In genomic region chr12:9921591-9922198, GRCm38 (mm10) we compare ENCODE assay signal across 18 mouse cellular contexts.
DNase-seq lines count a peak whose midpoint lies in the region; ATAC-seq lines count a peak whose summit lies in the region.
"Had no signal": no experiment of that assay in that cellular context is flagged by ENCODE, and none has a peak within 500 bp of the region (broad histone marks: within the 10 kb centered on the region; RNA-seq: fewer than 3 reads in every experiment).

No protein-coding gene starts in this region.

- H3K36me3 ChIP-seq in heart, embryonic 10.5 days = no peaks in the 10 kb centered on the region
- no peaks in the 10 kb centered on the region for H3K36me3 ChIP-seq in hindbrain, embryonic 13.5 days
- H3K36me3 ChIP-seq: embryonic facial prominence, embryonic 10.5 days; forebrain, embryonic 15.5 days; heart, embryonic 15.5 days; limb, embryonic 15.5 days; midbrain, embryonic 12.5 days had no signal

- peak; percentile 12 to 14 for DNase-seq in gastrocnemius, adult 8-10 months (ENCODE audit: low spot score in 2 of 2)
- no peak for DNase-seq in gastrocnemius, postnatal 36 days
- peak; percentile 64 to 70 for DNase-seq in heart, adult 9 months (ENCODE audit: low spot score in 2 of 2)
- no peak for DNase-seq in heart, embryonic 10.5 days (ENCODE audit: low spot score)
- DNase-seq in NIH3T3 (ENCODE audit: low read depth) = peak; percentile 46
- no peak for DNase-seq in frontal cortex, postnatal 14 days (ENCODE audit: low spot score in 2 of 2)
- DNase-seq: adrenal gland, postnatal 25 days; cerebellum, adult 9-11 months; kidney, adult 18-20 months; left cerebral cortex, postnatal 4 days; lung, embryonic 14.5 days had no signal

- 83% methylated on average over 2 of the region's 2 CpGs for WGBS in heart, embryonic 10.5 days
- 95% methylated on average over 2 of the region's 2 CpGs for WGBS in hindbrain, embryonic 13.5 days

- no peak overlapping the region for H3K9ac ChIP-seq in hindbrain, embryonic 13.5 days
- H3K9ac ChIP-seq: forebrain, embryonic 15.5 days; heart, embryonic 15.5 days; limb, embryonic 15.5 days; liver, embryonic 14.5 days; lung, embryonic 14.5 days; midbrain, embryonic 12.5 days had no signal

- H3K27ac ChIP-seq in heart, embryonic 10.5 days = no peak overlapping the region
- H3K27ac ChIP-seq in hindbrain, embryonic 13.5 days = no peak overlapping the region
- H3K27ac ChIP-seq: embryonic facial prominence, embryonic 10.5 days; forebrain, embryonic 15.5 days; heart, embryonic 15.5 days; limb, embryonic 15.5 days; liver, embryonic 14.5 days; midbrain, embryonic 12.5 days had no signal

- no peaks in the 10 kb centered on the region for H3K9me3 ChIP-seq in heart, embryonic 10.5 days
- no peaks in the 10 kb centered on the region for H3K9me3 ChIP-seq in hindbrain, embryonic 13.5 days
- H3K9me3 ChIP-seq: embryonic facial prominence, embryonic 10.5 days; forebrain, embryonic 15.5 days; heart, embryonic 15.5 days; limb, embryonic 15.5 days; midbrain, embryonic 12.5 days had no signal

- H3K4me1 ChIP-seq in heart, embryonic 10.5 days = no peaks in the 10 kb centered on the region
- H3K4me1 ChIP-seq in hindbrain, embryonic 13.5 days (replicated peaks) = no peaks in the 10 kb centered on the region
- H3K4me1 ChIP-seq: embryonic facial prominence, embryonic 10.5 days; forebrain, embryonic 15.5 days; limb, embryonic 15.5 days; midbrain, embryonic 12.5 days had no signal

- no peaks in the 10 kb centered on the region for H3K27me3 ChIP-seq in heart, embryonic 10.5 days (ENCODE audit: insufficient read depth, poor library complexity, severe bottlenecking)
- no peaks in the 10 kb centered on the region for H3K27me3 ChIP-seq in hindbrain, embryonic 13.5 days
- H3K27me3 ChIP-seq: forebrain, embryonic 15.5 days; heart, embryonic 15.5 days; limb, embryonic 15.5 days; midbrain, embryonic 12.5 days had no signal

- no peak for ATAC-seq in hindbrain, embryonic 13.5 days (ENCODE audit: low FRiP score)
- ATAC-seq: forebrain, embryonic 15.5 days had no signal

- no peak overlapping the region for H3K4me3 ChIP-seq in heart, embryonic 10.5 days
- no peak overlapping the region for H3K4me3 ChIP-seq in hindbrain, embryonic 13.5 days
- H3K4me3 ChIP-seq: embryonic facial prominence, embryonic 10.5 days; forebrain, embryonic 15.5 days; heart, embryonic 15.5 days; limb, embryonic 15.5 days; midbrain, embryonic 12.5 days had no signal

- intact Hi-C loops in gastrocnemius, postnatal 36 days (cut with DNase I) = no loop called here

- no peak overlapping the region for H3K4me2 ChIP-seq in hindbrain, embryonic 13.5 days
- H3K4me2 ChIP-seq: forebrain, embryonic 15.5 days; heart, embryonic 15.5 days; limb, embryonic 15.5 days; lung, embryonic 14.5 days; midbrain, embryonic 12.5 days had no signal

Comparison
In these comparisons a context has a peak if more than half of its experiments do, and no peak if none do; other contexts are left out.
1. DNase-seq: peak in gastrocnemius, adult 8-10 months (2 of 2), heart, adult 9 months (2 of 2) and NIH3T3 (single experiment); none in gastrocnemius, postnatal 36 days (0 of 2), heart, embryonic 10.5 days (single experiment) and frontal cortex, postnatal 14 days (0 of 2).